Mouse (Mus musculus): ENCODE data around the gene Doc2g. TPM values are rescaled to one million over a fixed set of nuclear protein-coding genes. Genes with fewer than 3 reads are reported as not detected.

Gene Doc2g
- polyA plus RNA-seq, 1 experiment from 2014 or later: 3.4 TPM

- no peaks in the 10 kb centered on the region for H3K9me3 ChIP-seq (ENCODE audit: control insufficient read depth, low read length)
- peak within 1 kb of the TSS; percentile 30 for H3K4me2 ChIP-seq (ENCODE audit: low read depth, low read length)
- peak within 1 kb of the TSS; percentile 63 for H3K9ac ChIP-seq (ENCODE audit: low read depth, low read length)
- H3K27me3 ChIP-seq (replicated peaks; ENCODE audit: control insufficient read depth, insufficient read depth, low read length): no peaks in the 10 kb centered on the region
- peak; percentile 90 for ATAC-seq
- H3K36me3 ChIP-seq (ENCODE audit: control insufficient read depth, insufficient read depth, low read length): no peaks in the 10 kb centered on the region; the same call in 1 of the 2 replicates
- WGBS: 8% methylated on average over 8 of the region's 8 CpGs
- H3K27ac ChIP-seq (ENCODE audit: low read length): peak within 1 kb of the TSS; percentile 58
- H3K4me1 ChIP-seq (ENCODE audit: control insufficient read depth, insufficient read depth, low read length): peaks cover 19% of the 10 kb centered on the region
- H3K4me3 ChIP-seq (ENCODE audit: low read length): peak within 1 kb of the TSS; percentile 32
Observed at GRCm38 (mm10) chr19:3986334-3986733, 16.8 kb upstream of the Doc2g start, which contains the start of gene Acy3. Gene Acy3, plus strand, starts transcription at chr19:3986570.

GRCm38 (mm10) chr19:3988066-3988465 lies 15.0 kb upstream of the Doc2g start:
- no peak overlapping the region for H3K4me3 ChIP-seq (ENCODE audit: low read length)
- H3K9me3 ChIP-seq (ENCODE audit: control insufficient read depth, low read length): no peaks in the 10 kb centered on the region
- peaks cover 24% of the 10 kb centered on the region for H3K4me1 ChIP-seq (ENCODE audit: control insufficient read depth, insufficient read depth, low read length)
- H3K9ac ChIP-seq (ENCODE audit: low read depth, low read length): no peak overlapping the region
- H3K36me3 ChIP-seq (ENCODE audit: control insufficient read depth, insufficient read depth, low read length): no peaks in the 10 kb centered on the region; the same call in 1 of the 2 replicates
- no peak overlapping the region for H3K4me2 ChIP-seq (ENCODE audit: low read depth, low read length)
- H3K27me3 ChIP-seq (replicated peaks; ENCODE audit: control insufficient read depth, insufficient read depth, low read length): no peaks in the 10 kb centered on the region
- H3K27ac ChIP-seq (ENCODE audit: low read length): no peak overlapping the region
- no peak for ATAC-seq
- WGBS: 87% methylated on average over 14 of the region's 14 CpGs

GRCm38 (mm10) chr19:3988750-3989149 lies 14.4 kb upstream of the Doc2g start:
- H3K4me1 ChIP-seq (ENCODE audit: control insufficient read depth, insufficient read depth, low read length): peaks cover 24% of the 10 kb centered on the region
- no peaks in the 10 kb centered on the region for H3K27me3 ChIP-seq (replicated peaks; ENCODE audit: control insufficient read depth, insufficient read depth, low read length)
- H3K9me3 ChIP-seq (ENCODE audit: control insufficient read depth, low read length): no peaks in the 10 kb centered on the region
- H3K9ac ChIP-seq (ENCODE audit: low read depth, low read length): no peak overlapping the region
- H3K36me3 ChIP-seq (ENCODE audit: control insufficient read depth, insufficient read depth, low read length): no peaks in the 10 kb centered on the region; the same call in 1 of the 2 replicates
- no peak overlapping the region for H3K4me2 ChIP-seq (ENCODE audit: low read depth, low read length)
- ATAC-seq: no peak
- WGBS: 91% methylated on average over 4 of the region's 4 CpGs
- no peak overlapping the region for H3K4me3 ChIP-seq (ENCODE audit: low read length)
- no peak overlapping the region for H3K27ac ChIP-seq (ENCODE audit: low read length)

- Histone ChIP-seq H3K4me2 (ENCODE audit: low read depth, low read length) (no peak overlapping the region), H3K36me3 (ENCODE audit: control insufficient read depth, insufficient read depth, low read length) (no peaks in the 10 kb centered on the region; the same call in 1 of the 2 replicates), H3K4me3 (ENCODE audit: low read length) (no peak overlapping the region), H3K9me3 (ENCODE audit: control insufficient read depth, low read length) (no peaks in the 10 kb centered on the region), H3K27me3 (replicated peaks; ENCODE audit: control insufficient read depth, insufficient read depth, low read length) (no peaks in the 10 kb centered on the region), H3K9ac (ENCODE audit: low read depth, low read length) (no peak overlapping the region), H3K27ac (ENCODE audit: low read length) (no peak overlapping the region), H3K4me1 (ENCODE audit: control insufficient read depth, insufficient read depth, low read length) (peaks cover 22% of the 10 kb centered on the region)
- no peak for ATAC-seq
- 42% methylated on average over 6 of the region's 6 CpGs for WGBS
Observed at GRCm38 (mm10) chr19:3990804-3991203, 12.3 kb upstream of the Doc2g start.

- Histone ChIP-seq H3K27me3 (replicated peaks; ENCODE audit: control insufficient read depth, insufficient read depth, low read length) (no peaks in the 10 kb centered on the region), H3K36me3 (ENCODE audit: control insufficient read depth, insufficient read depth, low read length) (no peaks in the 10 kb centered on the region; the same call in 1 of the 2 replicates), H3K9ac (ENCODE audit: low read depth, low read length) (no peak overlapping the region), H3K4me2 (ENCODE audit: low read depth, low read length) (no peak overlapping the region), H3K4me3 (ENCODE audit: low read length) (no peak overlapping the region), H3K27ac (ENCODE audit: low read length) (no peak overlapping the region), H3K4me1 (ENCODE audit: control insufficient read depth, insufficient read depth, low read length) (peaks cover 14% of the 10 kb centered on the region), H3K9me3 (ENCODE audit: control insufficient read depth, low read length) (no peaks in the 10 kb centered on the region)
- WGBS: 94% methylated on average over 3 of the region's 3 CpGs
- ATAC-seq: no peak
Observed at GRCm38 (mm10) chr19:3991562-3991961, 11.6 kb upstream of the Doc2g start.

- no peak overlapping the region for H3K4me2 ChIP-seq (ENCODE audit: low read depth, low read length)
- H3K27me3 ChIP-seq (replicated peaks; ENCODE audit: control insufficient read depth, insufficient read depth, low read length): no peaks in the 10 kb centered on the region
- H3K9me3 ChIP-seq (ENCODE audit: control insufficient read depth, low read length): no peaks in the 10 kb centered on the region
- no peaks in the 10 kb centered on the region; the same call in 1 of the 2 replicates for H3K36me3 ChIP-seq (ENCODE audit: control insufficient read depth, insufficient read depth, low read length)
- H3K27ac ChIP-seq (ENCODE audit: low read length): no peak overlapping the region
- H3K9ac ChIP-seq (ENCODE audit: low read depth, low read length): no peak overlapping the region
- no peak for ATAC-seq
- peaks cover 10% of the 10 kb centered on the region for H3K4me1 ChIP-seq (ENCODE audit: control insufficient read depth, insufficient read depth, low read length)
- WGBS: 84% methylated on average over 3 of the region's 3 CpGs
- H3K4me3 ChIP-seq (ENCODE audit: low read length): no peak overlapping the region
Observed at GRCm38 (mm10) chr19:3991966-3992365, 11.1 kb upstream of the Doc2g start.

- no peak within 1 kb of the TSS for H3K4me2 ChIP-seq (ENCODE audit: low read depth, low read length)
- no peaks in the 10 kb centered on the region; the same call in 1 of the 2 replicates for H3K36me3 ChIP-seq (ENCODE audit: control insufficient read depth, insufficient read depth, low read length)
- H3K27ac ChIP-seq (ENCODE audit: low read length): no peak within 1 kb of the TSS
- 64% methylated on average over 5 of the region's 5 CpGs for WGBS
- peaks cover 6% of the 10 kb centered on the region for H3K4me1 ChIP-seq (ENCODE audit: control insufficient read depth, insufficient read depth, low read length)
- H3K4me3 ChIP-seq (ENCODE audit: low read length): no peak within 1 kb of the TSS
- peak within 1 kb of the TSS; percentile 38; the same call in 1 of the 2 replicates for H3K9ac ChIP-seq (ENCODE audit: low read depth, low read length)
- H3K27me3 ChIP-seq (replicated peaks; ENCODE audit: control insufficient read depth, insufficient read depth, low read length): no peaks in the 10 kb centered on the region
- no peak for ATAC-seq
- no peaks in the 10 kb centered on the region for H3K9me3 ChIP-seq (ENCODE audit: control insufficient read depth, low read length)
Observed at GRCm38 (mm10) chr19:3992416-3992815, 10.7 kb upstream of the Doc2g start, which contains the start of gene Tbx10. Gene Tbx10, plus strand, starts transcription at chr19:3992752.

GRCm38 (mm10) chr19:3994932-3995331 lies 8.2 kb upstream of the Doc2g start:
- no peak for ATAC-seq
- H3K4me3 ChIP-seq (ENCODE audit: low read length): no peak overlapping the region
- no peak overlapping the region for H3K27ac ChIP-seq (ENCODE audit: low read length)
- no peaks in the 10 kb centered on the region for H3K27me3 ChIP-seq (replicated peaks; ENCODE audit: control insufficient read depth, insufficient read depth, low read length)
- no peak overlapping the region for H3K4me2 ChIP-seq (ENCODE audit: low read depth, low read length)
- WGBS: 62% methylated on average over 6 of the region's 6 CpGs
- H3K36me3 ChIP-seq (ENCODE audit: control insufficient read depth, insufficient read depth, low read length): no peaks in the 10 kb centered on the region
- H3K4me1 ChIP-seq (ENCODE audit: control insufficient read depth, insufficient read depth, low read length): peaks cover 12% of the 10 kb centered on the region
- H3K9ac ChIP-seq (ENCODE audit: low read depth, low read length): no peak overlapping the region
- H3K9me3 ChIP-seq (ENCODE audit: control insufficient read depth, low read length): no peaks in the 10 kb centered on the region

- WGBS: 71% methylated on average over 3 of the region's 3 CpGs
- ATAC-seq: no peak
- no peak overlapping the region for H3K4me3 ChIP-seq (ENCODE audit: low read length)
- no peak overlapping the region for H3K9ac ChIP-seq (ENCODE audit: low read depth, low read length)
- H3K4me2 ChIP-seq (ENCODE audit: low read depth, low read length): no peak overlapping the region
- H3K9me3 ChIP-seq (ENCODE audit: control insufficient read depth, low read length): no peaks in the 10 kb centered on the region
- H3K27me3 ChIP-seq (replicated peaks; ENCODE audit: control insufficient read depth, insufficient read depth, low read length): no peaks in the 10 kb centered on the region
- H3K4me1 ChIP-seq (ENCODE audit: control insufficient read depth, insufficient read depth, low read length): peaks cover 12% of the 10 kb centered on the region
- no peaks in the 10 kb centered on the region for H3K36me3 ChIP-seq (ENCODE audit: control insufficient read depth, insufficient read depth, low read length)
- H3K27ac ChIP-seq (ENCODE audit: low read length): no peak overlapping the region
Observed at GRCm38 (mm10) chr19:3995505-3995904, 7.6 kb upstream of the Doc2g start.

- H3K9ac ChIP-seq (ENCODE audit: low read depth, low read length): no peak overlapping the region
- H3K4me1 ChIP-seq (ENCODE audit: control insufficient read depth, insufficient read depth, low read length): peaks cover 14% of the 10 kb centered on the region
- ATAC-seq: no peak
- no peaks in the 10 kb centered on the region for H3K36me3 ChIP-seq (ENCODE audit: control insufficient read depth, insufficient read depth, low read length)
- no peaks in the 10 kb centered on the region for H3K9me3 ChIP-seq (ENCODE audit: control insufficient read depth, low read length)
- no peak overlapping the region for H3K4me2 ChIP-seq (ENCODE audit: low read depth, low read length)
- no peak overlapping the region for H3K27ac ChIP-seq (ENCODE audit: low read length)
- no peaks in the 10 kb centered on the region for H3K27me3 ChIP-seq (replicated peaks; ENCODE audit: control insufficient read depth, insufficient read depth, low read length)
- H3K4me3 ChIP-seq (ENCODE audit: low read length): no peak overlapping the region
- WGBS: 76% methylated on average over 7 of the region's 7 CpGs
Observed at GRCm38 (mm10) chr19:3996106-3996505, 7.0 kb upstream of the Doc2g start.

Measured in intestine, embryonic 16.5 days (tissue).